Mouse (Mus musculus) A20 (cell line): Measurements from ENCODE around the gene Prss50.

ENCODE experiments used
- DNase-seq: peaks from one replicate; pipeline ENCODE4 v3.0.0-alpha.2; 2011; ENCODE audit warnings: low read depth, low spot score

Prss50 gene

DNA sequence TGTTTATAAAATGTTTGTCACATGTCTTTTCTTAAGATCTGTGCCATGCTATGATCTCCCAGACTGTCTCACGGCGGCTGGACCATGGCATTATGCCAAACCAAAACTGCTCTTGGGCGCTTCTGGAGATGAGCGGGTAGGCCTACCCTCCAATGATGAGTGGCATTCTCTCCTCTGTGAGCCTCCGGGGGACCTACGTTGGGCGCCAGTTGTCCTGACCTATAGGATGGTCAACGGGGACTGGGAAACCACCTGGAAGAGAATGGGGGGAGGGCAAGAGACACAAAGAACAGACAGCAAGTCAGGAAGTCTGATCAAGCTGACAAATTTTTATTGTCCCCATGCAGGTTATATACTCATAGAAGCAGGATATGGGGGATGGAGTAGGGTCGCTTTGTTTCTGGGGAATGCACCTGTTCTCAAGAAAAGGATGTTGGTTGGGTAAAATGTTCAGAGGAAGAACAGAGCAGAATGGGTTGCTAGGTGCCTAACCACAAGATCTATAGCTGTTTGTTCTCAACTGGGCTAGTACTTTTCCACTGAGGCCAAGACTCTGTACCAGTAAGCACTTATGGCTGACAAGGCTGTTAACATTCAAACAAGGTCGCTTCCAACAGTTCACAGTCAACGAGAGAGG, 49.6 kb downstream of the Prss50 start:
- no peak for DNase-seq

DNA sequence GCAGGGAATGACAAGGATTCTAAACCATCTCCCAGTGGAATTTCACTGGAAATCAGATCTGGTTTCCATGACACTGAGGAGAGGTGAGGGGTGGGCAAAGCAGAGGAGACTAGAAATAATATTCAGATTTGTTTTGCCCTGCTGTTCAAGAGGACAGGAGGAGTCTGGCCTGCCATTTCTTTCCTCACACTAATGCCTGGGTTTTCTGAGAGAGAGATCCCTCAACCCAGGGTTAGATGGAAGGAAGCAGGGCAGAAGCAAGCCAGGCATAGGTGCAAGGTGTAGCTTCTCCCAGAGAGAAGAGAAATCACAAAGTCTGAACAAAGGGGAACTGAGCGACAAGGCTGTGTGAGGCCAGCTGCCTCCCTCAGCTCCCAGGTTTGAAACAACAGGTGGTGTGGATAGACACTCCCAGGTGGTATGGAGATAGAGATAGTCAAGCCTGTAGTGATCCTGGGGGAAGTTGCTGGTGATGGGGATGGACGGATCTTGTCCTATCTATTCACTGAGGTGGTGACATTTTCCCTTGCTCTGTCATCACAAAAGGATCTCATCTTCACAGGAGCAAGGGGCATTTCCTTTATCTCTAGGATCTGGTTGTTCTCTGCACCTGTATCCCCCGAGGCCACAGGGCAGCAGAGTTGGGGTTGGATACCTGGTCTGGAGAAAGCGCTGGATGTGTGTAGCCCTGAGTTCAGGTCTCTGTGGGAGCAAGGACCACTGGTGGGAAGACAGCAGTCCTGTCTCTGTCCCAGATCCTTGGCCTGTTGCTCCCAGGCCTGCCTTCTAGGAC, 50.3 kb downstream of the Prss50 start:
- DNase-seq, result no peak

DNA sequence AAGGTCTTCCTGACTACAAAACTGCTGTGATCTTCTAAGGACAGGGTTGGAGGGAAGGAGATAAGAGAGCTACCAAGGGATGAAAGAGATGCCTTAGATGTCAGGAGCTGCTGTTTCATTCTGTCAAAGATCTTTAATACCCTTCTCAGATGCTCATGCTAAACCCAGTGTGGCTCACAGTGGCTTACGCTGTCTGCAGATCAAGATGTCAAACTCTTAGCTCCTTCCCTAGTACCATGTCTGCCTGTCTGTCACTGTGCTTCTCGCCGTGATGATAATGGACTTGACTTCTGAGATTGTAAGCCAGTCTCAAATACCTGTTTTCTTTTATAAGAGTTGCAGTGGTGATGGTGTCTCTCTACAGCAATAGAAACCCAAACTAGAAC, 50.9 kb downstream of the Prss50 start:
- DNase-seq, result no peak

DNA sequence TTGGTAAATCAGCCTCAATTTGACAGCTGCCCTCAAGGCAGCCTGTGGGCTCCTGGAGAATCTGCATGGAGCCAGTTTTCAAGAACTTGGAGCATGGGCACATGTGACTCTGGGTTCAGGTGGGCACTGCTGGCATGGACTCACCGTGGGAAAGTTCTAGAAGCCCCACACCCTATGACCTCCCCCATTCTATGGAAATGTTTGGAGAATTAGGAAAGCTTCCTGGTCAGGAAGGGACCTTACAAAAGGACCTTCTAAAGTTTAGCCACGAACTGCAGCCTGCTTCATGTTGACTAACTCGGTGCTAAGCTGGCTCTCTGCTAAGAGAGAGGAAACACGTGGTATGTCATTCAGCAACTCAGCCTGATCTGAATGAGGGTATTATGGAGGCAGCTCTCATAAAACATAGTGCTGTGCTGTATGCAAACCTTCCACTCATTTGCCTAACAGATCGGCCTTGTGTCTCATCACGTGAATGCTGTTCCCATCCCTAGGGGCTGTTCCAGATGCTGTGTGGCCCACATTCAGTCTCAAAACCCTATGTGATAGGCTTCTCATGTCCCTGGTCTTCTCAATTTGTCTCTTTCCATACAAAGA, 51.7 kb downstream of the Prss50 start:
- peak; percentile 18 for DNase-seq
